Comparison of ENCODE assay signal across 31 mouse cellular contexts in genomic region chr7:28492310-28492709, GRCm38 (mm10). TPM values are rescaled to one million over a fixed set of nuclear protein-coding genes. Genes with fewer than 3 reads are reported as not detected.
"Had no signal": no experiment of that assay in that cellular context is flagged by ENCODE, and none has a peak within 500 bp of the region (broad histone marks: within the 10 kb centered on the region; RNA-seq: fewer than 3 reads in every experiment).

No protein-coding gene starts in this region.

- H3K4me3 ChIP-seq: limb, embryonic 12.5 days; limb, embryonic 15.5 days; lung, embryonic 15.5 days; megakaryocyte, embryonic 14.5 days; midbrain, embryonic 10.5 days; midbrain, embryonic 13.5 days; myocyte; neural tube, embryonic 13.5 days had no signal

- H3K4me1 ChIP-seq: lung, embryonic 15.5 days had no signal

- H3K9me3 ChIP-seq: limb, embryonic 12.5 days; limb, embryonic 15.5 days; lung, embryonic 15.5 days; midbrain, embryonic 10.5 days; midbrain, embryonic 13.5 days; neural tube, embryonic 13.5 days had no signal

- H3K9ac ChIP-seq: limb, embryonic 12.5 days; limb, embryonic 15.5 days; liver, embryonic 14.5 days; liver, postnatal 0 days; lung, embryonic 15.5 days; midbrain, embryonic 13.5 days; neural tube, embryonic 13.5 days had no signal

- ATAC-seq: liver, postnatal 0 days; midbrain, embryonic 13.5 days; midbrain, embryonic 16.5 days had no signal

- H3K36me3 ChIP-seq: limb, embryonic 12.5 days; limb, embryonic 15.5 days; lung, embryonic 15.5 days; midbrain, embryonic 10.5 days; midbrain, embryonic 13.5 days; neural tube, embryonic 13.5 days had no signal

- H3K27ac ChIP-seq: kidney, postnatal 0 days; limb, embryonic 12.5 days; limb, embryonic 15.5 days; liver, embryonic 14.5 days; lung, embryonic 15.5 days; midbrain, embryonic 10.5 days; midbrain, embryonic 13.5 days; neural tube, embryonic 13.5 days had no signal

- H3K27me3 ChIP-seq: limb, embryonic 15.5 days had no signal

- DNase-seq: kidney, adult 2 months; kidney, postnatal 4 days; left cerebral cortex, postnatal 4 days; liver, postnatal 0 days; lung, postnatal 10 days; lung, postnatal 36 days; retina, postnatal 1 day; right cerebral cortex, postnatal 14 days; right cerebral cortex, postnatal 4 days; thymus, postnatal 25 days had no signal

RNA-seq across cellular contexts. Expression of gene Ifnl2, which starts 17.9 kb away (rescaled TPM):
- total RNA-seq: layer of hippocampus, adult 18-20 months; layer of hippocampus, postnatal 14 days; left cerebral cortex, adult 8-10 months; left cerebral cortex, postnatal 14 days; left cerebral cortex, postnatal 4 days; monocyte, adult 5-6 weeks; neutrophil, adult 5-6 weeks had no signal
- polyA plus RNA-seq: kidney, adult 2 months; kidney, embryonic 14.5 days; kidney, postnatal 0 days; limb, embryonic 12.5 days; limb, embryonic 15.5 days; liver, embryonic 11.5 days; liver, embryonic 14.5 days; liver, postnatal 0 days; lung, embryonic 15.5 days; midbrain, embryonic 10.5 days; midbrain, embryonic 13.5 days; midbrain, embryonic 16.5 days; myocyte; neural tube, embryonic 13.5 days; stomach, embryonic 14.5 days; thymus, postnatal 0 days had no signal

RNA-seq across cellular contexts. Expression of gene Ifnl3, which starts 30.3 kb away (rescaled TPM):
- total RNA-seq: layer of hippocampus, adult 18-20 months; layer of hippocampus, postnatal 14 days; left cerebral cortex, adult 8-10 months; left cerebral cortex, postnatal 14 days; left cerebral cortex, postnatal 4 days; monocyte, adult 5-6 weeks; neutrophil, adult 5-6 weeks had no signal
- polyA plus RNA-seq: kidney, adult 2 months; kidney, embryonic 14.5 days; kidney, postnatal 0 days; limb, embryonic 12.5 days; limb, embryonic 15.5 days; liver, embryonic 11.5 days; liver, embryonic 14.5 days; liver, postnatal 0 days; lung, embryonic 15.5 days; midbrain, embryonic 10.5 days; midbrain, embryonic 13.5 days; midbrain, embryonic 16.5 days; myocyte; neural tube, embryonic 13.5 days; stomach, embryonic 14.5 days had no signal

RNA-seq across cellular contexts. Expression of gene Lrfn1, which starts 40.5 kb away (rescaled TPM):
- polyA plus RNA-seq: myocyte had no signal

RNA-seq across cellular contexts. Expression of gene Sycn, which starts 48.4 kb away (rescaled TPM):
- total RNA-seq: layer of hippocampus, adult 18-20 months; layer of hippocampus, postnatal 14 days; left cerebral cortex, adult 8-10 months; left cerebral cortex, postnatal 14 days; left cerebral cortex, postnatal 4 days; monocyte, adult 5-6 weeks; neutrophil, adult 5-6 weeks had no signal
- polyA plus RNA-seq: kidney, embryonic 14.5 days; limb, embryonic 12.5 days; limb, embryonic 15.5 days; liver, embryonic 11.5 days; liver, embryonic 14.5 days; lung, embryonic 15.5 days; midbrain, embryonic 10.5 days; midbrain, embryonic 13.5 days; midbrain, embryonic 16.5 days; myocyte; neural tube, embryonic 13.5 days had no signal

RNA-seq across cellular contexts. Expression of gene Nccrp1, which starts 54.7 kb away (rescaled TPM):
- total RNA-seq: left cerebral cortex, postnatal 4 days; monocyte, adult 5-6 weeks had no signal
- polyA plus RNA-seq: kidney, embryonic 14.5 days; limb, embryonic 12.5 days; liver, embryonic 11.5 days; liver, embryonic 14.5 days; liver, postnatal 0 days; lung, embryonic 15.5 days; midbrain, embryonic 13.5 days; neural tube, embryonic 13.5 days; stomach, embryonic 14.5 days had no signal
